14 mouse cellular contexts compared by ENCODE assay signal in genomic region chr4:55121126-55121525, GRCm38 (mm10).
DNase-seq lines count a peak whose midpoint lies in the region.
"Had no signal": no experiment of that assay in that cellular context is flagged by ENCODE, and none has a peak within 500 bp of the region (broad histone marks: within the 10 kb centered on the region; RNA-seq: fewer than 3 reads in every experiment).

No protein-coding gene starts in this region.

- peak; percentile 24 for DNase-seq in adrenal gland, adult 8-10 months
- no peak for DNase-seq in adrenal gland, postnatal 4 days (ENCODE audit: low spot score in 2 of 2)
- peak; percentile 12 for DNase-seq in cerebellum, adult 9-11 months
- no peak for DNase-seq in cerebellum, postnatal 36 days
- peak; percentile 29 for DNase-seq in ES-CJ7 (ENCODE audit: low read depth, low spot score)
- DNase-seq in heart, postnatal 4 days: no peak
- DNase-seq: adrenal gland, postnatal 10 days; cerebellum, adult 18-20 months; cerebellum, postnatal 14 days; forebrain, postnatal 0 days; gastrocnemius, postnatal 14 days; heart, adult 2 months; heart, postnatal 14 days; kidney, adult 18-20 months had no signal

Comparison
In these comparisons a context has a peak if more than half of its experiments do, and no peak if none do; other contexts are left out.
1. DNase-seq: peak in adrenal gland, adult 8-10 months (single experiment), cerebellum, adult 9-11 months (single experiment) and ES-CJ7 (single experiment); none in adrenal gland, postnatal 4 days (0 of 2), cerebellum, postnatal 36 days (0 of 2) and heart, postnatal 4 days (single experiment).